Comparison of ENCODE assay signal across 7 mouse cellular contexts in the genomic region with DNA sequence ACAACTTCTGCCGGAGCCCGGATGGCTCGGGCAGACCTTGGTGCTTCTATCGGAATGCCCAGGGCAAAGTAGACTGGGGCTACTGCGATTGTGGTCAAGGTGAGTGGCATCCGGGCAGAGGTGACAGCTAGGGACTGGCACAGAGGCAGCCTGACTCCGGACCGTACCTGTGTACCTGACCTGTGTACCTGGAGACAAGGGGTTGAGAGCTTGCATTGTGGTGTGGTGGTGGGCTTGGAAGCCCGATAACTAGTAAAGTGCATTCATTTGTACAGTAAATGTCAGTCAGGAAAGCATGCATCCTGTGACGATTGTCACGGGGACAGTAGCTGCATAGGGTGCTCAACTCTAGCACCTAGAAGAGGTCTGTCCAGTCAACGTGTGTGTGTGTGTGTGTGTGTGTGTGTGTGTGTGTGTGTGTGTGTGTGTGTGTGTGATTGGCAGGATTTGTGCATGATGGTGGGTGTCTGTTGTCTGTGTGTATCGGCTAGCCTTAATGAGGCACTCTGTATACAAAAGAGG. TPM values are rescaled to one million over a fixed set of nuclear protein-coding genes. Genes with fewer than 3 reads are reported as not detected.
DNase-seq lines count a peak whose midpoint lies in the region; ATAC-seq and TF ChIP-seq lines count a peak whose summit lies in the region.

No protein-coding gene starts in this region.

- H3K4me2 ChIP-seq in hindbrain, postnatal 0 days (ENCODE audit: low read depth, low read length), result peak overlapping the region; percentile 97
- H3K4me2 ChIP-seq in stomach, postnatal 0 days (replicated peaks; ENCODE audit: low read depth), result peak overlapping the region; percentile 100

- DNase-seq in right cerebral cortex, postnatal 25 days, result peak; percentile 28
- DNase-seq in right cerebral cortex, adult 18-20 months, result no peak
- DNase-seq in embryonic facial prominence, embryonic 10.5 days (ENCODE audit: low spot score), result peak; percentile 62
- peak; percentile 8 for DNase-seq in hindbrain, postnatal 0 days (ENCODE audit: low spot score)
- DNase-seq in stomach, postnatal 0 days (ENCODE audit: low spot score), result no peak
- DNase-seq in layer of hippocampus, adult 9-11 months, result no peak

- TF ChIP-seq CTCF in hindbrain, postnatal 0 days (IDR thresholded peaks at IDR 0.05; ENCODE audit: low read depth), result no peak
- TF ChIP-seq CTCF in stomach, postnatal 0 days (IDR thresholded peaks at IDR 0.05; ENCODE audit: low read depth), result no peak

- ATAC-seq in hindbrain, postnatal 0 days, result peak; percentile 56
- peak; percentile 31; the same call in 1 of the 2 replicates for ATAC-seq in megakaryocyte, adult 5-6 weeks (ENCODE audit: poor library complexity, severe bottlenecking)
- ATAC-seq in stomach, postnatal 0 days (ENCODE audit: low FRiP score, low TSS enrichment), result no peak

- H3K9ac ChIP-seq in hindbrain, postnatal 0 days (replicated peaks; ENCODE audit: low read length), result peak overlapping the region; percentile 62
- peak overlapping the region; percentile 59 for H3K9ac ChIP-seq in stomach, postnatal 0 days (ENCODE audit: low read length)

- no peak for TF ChIP-seq EP300 in stomach, postnatal 0 days (optimal IDR thresholded peaks at IDR 0.05)

- no peaks in the 10 kb centered on the region for H3K9me3 ChIP-seq in embryonic facial prominence, embryonic 10.5 days
- H3K9me3 ChIP-seq in hindbrain, postnatal 0 days (ENCODE audit: low read length), result no peaks in the 10 kb centered on the region
- no peaks in the 10 kb centered on the region for H3K9me3 ChIP-seq in stomach, postnatal 0 days (ENCODE audit: control insufficient read depth, low read length)

- peaks cover 47% of the 10 kb centered on the region for H3K27me3 ChIP-seq in embryonic facial prominence, embryonic 10.5 days (replicated peaks; ENCODE audit: low read depth, poor library complexity, severe bottlenecking)
- H3K27me3 ChIP-seq in hindbrain, postnatal 0 days (ENCODE audit: insufficient read depth, low read length), result no peaks in the 10 kb centered on the region
- H3K27me3 ChIP-seq in stomach, postnatal 0 days (ENCODE audit: control insufficient read depth, insufficient read depth, low read length), result peaks cover 6% of the 10 kb centered on the region; the same call in 1 of the 2 replicates

- peak overlapping the region; percentile 78; the same call in 1 of the 2 replicates for H3K27ac ChIP-seq in embryonic facial prominence, embryonic 10.5 days (replicated peaks)
- H3K27ac ChIP-seq in hindbrain, postnatal 0 days, result no peak overlapping the region
- H3K27ac ChIP-seq in stomach, postnatal 0 days (replicated peaks), result no peak overlapping the region

- H3K36me3 ChIP-seq in embryonic facial prominence, embryonic 10.5 days (replicated peaks), result no peaks in the 10 kb centered on the region
- H3K36me3 ChIP-seq in hindbrain, postnatal 0 days (ENCODE audit: insufficient read depth, low read length), result no peaks in the 10 kb centered on the region
- no peaks in the 10 kb centered on the region for H3K36me3 ChIP-seq in stomach, postnatal 0 days (ENCODE audit: control insufficient read depth, insufficient read depth, low read length)

- peaks cover 22% of the 10 kb centered on the region for H3K4me1 ChIP-seq in embryonic facial prominence, embryonic 10.5 days
- 0 out of 2 replicates have a peak, but pooled peaks cover 4% of the 10 kb centered on the region for H3K4me1 ChIP-seq in hindbrain, postnatal 0 days (ENCODE audit: insufficient read depth, low read length)
- H3K4me1 ChIP-seq in stomach, postnatal 0 days (replicated peaks; ENCODE audit: control insufficient read depth, insufficient read depth), result no peaks in the 10 kb centered on the region

- H3K4me3 ChIP-seq in embryonic facial prominence, embryonic 10.5 days, result peak overlapping the region; percentile 72
- peak overlapping the region; percentile 78 for H3K4me3 ChIP-seq in hindbrain, postnatal 0 days (ENCODE audit: low read length)
- peak overlapping the region; percentile 69 for H3K4me3 ChIP-seq in stomach, postnatal 0 days (ENCODE audit: low read depth, low read length)

- WGBS in embryonic facial prominence, embryonic 10.5 days, result 9% methylated on average over 13 of the region's 13 CpGs
- 3% methylated on average over 13 of the region's 13 CpGs for WGBS in hindbrain, postnatal 0 days
- 4% methylated on average over 13 of the region's 13 CpGs for WGBS in stomach, postnatal 0 days

RNA-seq across cellular contexts. Expression of a gene that starts 0.9 kb away (rescaled TPM):
- 3.9 and 4.7 TPM in 2 replicates for polyA plus RNA-seq in embryonic facial prominence, embryonic 10.5 days (2016; fragmentation: Nextera tagmentation; extraction: Ambion mirVana)
- 14.7 and 19.6 TPM in 2 replicates for total RNA-seq in hindbrain, postnatal 0 days (2014; rRNA removed)
- 16.8 and 17.1 TPM in 2 replicates for polyA plus RNA-seq in hindbrain, postnatal 0 days (2015; fragmentation: Nextera tagmentation; extraction: Ambion mirVana)
- 0.16 TPM in 1 of 2 replicates, not detected in the other for total RNA-seq in megakaryocyte, adult 5-6 weeks (2015)
- 0.26 TPM in 1 of 2 replicates, not detected in the other for total RNA-seq in megakaryocyte, adult 5-6 weeks (2017)
- polyA plus RNA-seq in stomach, postnatal 0 days (2015; fragmentation: Nextera tagmentation; extraction: Ambion mirVana), result 3.1 and 3.3 TPM in 2 replicates

Comparison
In these comparisons a context has a peak if more than half of its experiments do, and no peak if none do; other contexts are left out.
1. DNase-seq: peak in right cerebral cortex, postnatal 25 days (single experiment), embryonic facial prominence, embryonic 10.5 days (single experiment) and hindbrain, postnatal 0 days (single experiment); none in right cerebral cortex, adult 18-20 months (single experiment), stomach, postnatal 0 days (single experiment) and layer of hippocampus, adult 9-11 months (single experiment).
2. Peak in every context shown above with its lines, with median percentiles within 50 percentile points of each other: H3K4me3 ChIP-seq.